Mouse (Mus musculus): ENCODE measurements around the gene Mast3. TPM values are rescaled to one million over a fixed set of nuclear protein-coding genes. Genes with fewer than 3 reads are reported as not detected.

Gene Mast3
- polyA plus RNA-seq, 1 experiment from 2014 or later = 9.4 TPM

GRCm38 (mm10) chr8:70840590-70840989 lies 35.7 kb upstream of the Mast3 start:
- no peaks in the 10 kb centered on the region for H3K9me3 ChIP-seq (ENCODE audit: control insufficient read depth, low read length)
- H3K36me3 ChIP-seq (ENCODE audit: control insufficient read depth, insufficient read depth, low read length) = 0 out of 2 replicates have a peak, but pooled peaks cover 6% of the 10 kb centered on the region
- H3K4me2 ChIP-seq (ENCODE audit: low read length) = no peak overlapping the region
- no peak for ATAC-seq (ENCODE audit: insufficient number of reproducible peaks, insufficient read depth, low FRiP score, low read depth)
- peaks cover 15% of the 10 kb centered on the region for H3K27me3 ChIP-seq (ENCODE audit: control insufficient read depth, insufficient read depth, low read length)
- no peak overlapping the region for H3K4me3 ChIP-seq (ENCODE audit: control insufficient read depth in 1 of 2, insufficient read depth in 1 of 2, low read depth in 1 of 2, low read length in 2 of 2)
- no peak overlapping the region for H3K27ac ChIP-seq (replicated peaks in 1 of 2; ENCODE audit: control insufficient read depth in 1 of 2, insufficient read depth in 1 of 2, low read depth in 2 of 2, low read length in 2 of 2)
- H3K4me1 ChIP-seq (ENCODE audit: control insufficient read depth in 2 of 2, insufficient read depth in 2 of 2, low read length in 2 of 2) = peaks cover 5 to 7% of the 10 kb centered on the region in 2 experiments; a peak in 3 of 4 replicates
- H3K9ac ChIP-seq (ENCODE audit: low read length) = no peak overlapping the region
- WGBS = 55% methylated on average over 10 of the region's 10 CpGs

- Histone ChIP-seq H3K36me3 (ENCODE audit: control insufficient read depth, insufficient read depth, low read length) (peaks cover 13% of the 10 kb centered on the region; the same call in 1 of the 2 replicates), H3K27me3 (ENCODE audit: control insufficient read depth, insufficient read depth, low read length) (peaks cover 15% of the 10 kb centered on the region), H3K9me3 (ENCODE audit: control insufficient read depth, low read length) (no peaks in the 10 kb centered on the region), H3K4me3 (ENCODE audit: control insufficient read depth in 1 of 2, insufficient read depth in 1 of 2, low read depth in 1 of 2, low read length in 2 of 2) (peak within 1 kb of the TSS; percentile 65 to 68), H3K9ac (ENCODE audit: low read length) (peak within 1 kb of the TSS; percentile 79), H3K4me2 (ENCODE audit: low read length) (peak within 1 kb of the TSS; percentile 90), H3K27ac (replicated peaks in 1 of 2; ENCODE audit: control insufficient read depth in 1 of 2, insufficient read depth in 1 of 2, low read depth in 2 of 2, low read length in 2 of 2) (peak within 1 kb of the TSS; percentile 69 to 82), H3K4me1 (ENCODE audit: control insufficient read depth in 2 of 2, insufficient read depth in 2 of 2, low read length in 2 of 2) (peaks cover 5 to 7% of the 10 kb centered on the region in 2 experiments; a peak in 3 of 4 replicates)
- ATAC-seq (ENCODE audit: insufficient number of reproducible peaks, insufficient read depth, low FRiP score, low read depth) = peak; percentile 96
- 2% methylated on average over 55 of the region's 55 CpGs for WGBS
These were observed 34.8 kb upstream of the Mast3 start, which contains the start of gene Arrdc2 for GRCm38 (mm10) chr8:70839408-70840351. Gene Arrdc2, minus strand, starts transcription at chr8:70839720.

- Histone ChIP-seq H3K4me2 (ENCODE audit: low read length) (peak overlapping the region; percentile 90), H3K27ac (replicated peaks in 1 of 2; ENCODE audit: control insufficient read depth in 1 of 2, insufficient read depth in 1 of 2, low read depth in 2 of 2, low read length in 2 of 2) (peak overlapping the region; percentile 69 to 82), H3K36me3 (ENCODE audit: control insufficient read depth, insufficient read depth, low read length) (peaks cover 13% of the 10 kb centered on the region; the same call in 1 of the 2 replicates), H3K9ac (ENCODE audit: low read length) (peak overlapping the region; percentile 79), H3K9me3 (ENCODE audit: control insufficient read depth, low read length) (no peaks in the 10 kb centered on the region), H3K27me3 (ENCODE audit: control insufficient read depth, insufficient read depth, low read length) (peaks cover 15% of the 10 kb centered on the region), H3K4me3 (ENCODE audit: control insufficient read depth in 1 of 2, insufficient read depth in 1 of 2, low read depth in 1 of 2, low read length in 2 of 2) (peak overlapping the region; percentile 65 to 68), H3K4me1 (ENCODE audit: control insufficient read depth in 2 of 2, insufficient read depth in 2 of 2, low read length in 2 of 2) (peaks cover 5 to 9% of the 10 kb centered on the region in 2 experiments)
- ATAC-seq (ENCODE audit: insufficient number of reproducible peaks, insufficient read depth, low FRiP score, low read depth) = peak; percentile 23
- 3% methylated on average over 66 of the region's 66 CpGs for WGBS
These were observed 34.0 kb upstream of the Mast3 start for GRCm38 (mm10) chr8:70838654-70839407.

GRCm38 (mm10) chr8:70836666-70837065 lies 31.8 kb upstream of the Mast3 start:
- H3K27me3 ChIP-seq (ENCODE audit: control insufficient read depth, insufficient read depth, low read length) = peaks cover 3% of the 10 kb centered on the region
- H3K27ac ChIP-seq (replicated peaks in 1 of 2; ENCODE audit: control insufficient read depth in 1 of 2, insufficient read depth in 1 of 2, low read depth in 2 of 2, low read length in 2 of 2) = no peak overlapping the region
- H3K4me2 ChIP-seq (ENCODE audit: low read length) = no peak overlapping the region
- H3K9ac ChIP-seq (ENCODE audit: low read length) = no peak overlapping the region
- no peak for ATAC-seq (ENCODE audit: insufficient number of reproducible peaks, insufficient read depth, low FRiP score, low read depth)
- H3K4me1 ChIP-seq (ENCODE audit: control insufficient read depth in 2 of 2, insufficient read depth in 2 of 2, low read length in 2 of 2) = peaks cover 11 to 15% of the 10 kb centered on the region in 2 experiments
- peaks cover 13% of the 10 kb centered on the region; the same call in 1 of the 2 replicates for H3K36me3 ChIP-seq (ENCODE audit: control insufficient read depth, insufficient read depth, low read length)
- no peaks in the 10 kb centered on the region for H3K9me3 ChIP-seq (ENCODE audit: control insufficient read depth, low read length)
- H3K4me3 ChIP-seq (ENCODE audit: control insufficient read depth in 1 of 2, insufficient read depth in 1 of 2, low read depth in 1 of 2, low read length in 2 of 2) = no peak overlapping the region
- 85% methylated on average over 12 of the region's 12 CpGs for WGBS

- no peaks in the 10 kb centered on the region for H3K9me3 ChIP-seq (ENCODE audit: control insufficient read depth, low read length)
- 97% methylated on average over 3 of the region's 3 CpGs for WGBS
- H3K36me3 ChIP-seq (ENCODE audit: control insufficient read depth, insufficient read depth, low read length) = peaks cover 13% of the 10 kb centered on the region; the same call in 1 of the 2 replicates
- H3K4me1 ChIP-seq (ENCODE audit: control insufficient read depth in 2 of 2, insufficient read depth in 2 of 2, low read length in 2 of 2) = peaks cover 8 to 10% of the 10 kb centered on the region in 2 experiments
- H3K9ac ChIP-seq (ENCODE audit: low read length) = no peak overlapping the region
- no peaks in the 10 kb centered on the region for H3K27me3 ChIP-seq (ENCODE audit: control insufficient read depth, insufficient read depth, low read length)
- H3K4me2 ChIP-seq (ENCODE audit: low read length) = no peak overlapping the region
- H3K4me3 ChIP-seq (ENCODE audit: control insufficient read depth in 1 of 2, insufficient read depth in 1 of 2, low read depth in 1 of 2, low read length in 2 of 2) = no peak overlapping the region
- no peak overlapping the region for H3K27ac ChIP-seq (replicated peaks in 1 of 2; ENCODE audit: control insufficient read depth in 1 of 2, insufficient read depth in 1 of 2, low read depth in 2 of 2, low read length in 2 of 2)
- ATAC-seq (ENCODE audit: insufficient number of reproducible peaks, insufficient read depth, low FRiP score, low read depth) = no peak
These were observed 29.2 kb upstream of the Mast3 start for GRCm38 (mm10) chr8:70834071-70834470.

GRCm38 (mm10) chr8:70833520-70833919 lies 28.7 kb upstream of the Mast3 start:
- WGBS = 31% methylated on average over 15 of the region's 15 CpGs
- peaks cover 13% of the 10 kb centered on the region; the same call in 1 of the 2 replicates for H3K36me3 ChIP-seq (ENCODE audit: control insufficient read depth, insufficient read depth, low read length)
- H3K4me2 ChIP-seq (ENCODE audit: low read length) = no peak overlapping the region; the same call in 1 of the 2 replicates
- H3K9me3 ChIP-seq (ENCODE audit: control insufficient read depth, low read length) = no peaks in the 10 kb centered on the region
- H3K4me3 ChIP-seq (ENCODE audit: control insufficient read depth in 1 of 2, insufficient read depth in 1 of 2, low read depth in 1 of 2, low read length in 2 of 2) = no peak overlapping the region
- peaks cover 6 to 9% of the 10 kb centered on the region in 2 experiments for H3K4me1 ChIP-seq (ENCODE audit: control insufficient read depth in 2 of 2, insufficient read depth in 2 of 2, low read length in 2 of 2)
- no peak for ATAC-seq (ENCODE audit: insufficient number of reproducible peaks, insufficient read depth, low FRiP score, low read depth)
- H3K27me3 ChIP-seq (ENCODE audit: control insufficient read depth, insufficient read depth, low read length) = no peaks in the 10 kb centered on the region
- 0 out of 2 replicates have a peak overlapping the region, but pooled peaks have one; percentile 17 for H3K9ac ChIP-seq (ENCODE audit: low read length)
- no peak overlapping the region for H3K27ac ChIP-seq (replicated peaks in 1 of 2; ENCODE audit: control insufficient read depth in 1 of 2, insufficient read depth in 1 of 2, low read depth in 2 of 2, low read length in 2 of 2)

- H3K4me3 ChIP-seq (ENCODE audit: control insufficient read depth in 1 of 2, insufficient read depth in 1 of 2, low read depth in 1 of 2, low read length in 2 of 2) = no peak overlapping the region
- H3K9ac ChIP-seq (ENCODE audit: low read length) = no peak overlapping the region
- H3K4me1 ChIP-seq (ENCODE audit: control insufficient read depth in 2 of 2, insufficient read depth in 2 of 2, low read length in 2 of 2) = peaks cover 5 to 7% of the 10 kb centered on the region in 2 experiments; a peak in 2 of 4 replicates
- WGBS = 53% methylated on average over 9 of the region's 9 CpGs
- no peak overlapping the region; the same call in 1 of the 2 replicates for H3K4me2 ChIP-seq (ENCODE audit: low read length)
- no peaks in the 10 kb centered on the region for H3K9me3 ChIP-seq (ENCODE audit: control insufficient read depth, low read length)
- no peak overlapping the region for H3K27ac ChIP-seq (replicated peaks in 1 of 2; ENCODE audit: control insufficient read depth in 1 of 2, insufficient read depth in 1 of 2, low read depth in 2 of 2, low read length in 2 of 2)
- peaks cover 13% of the 10 kb centered on the region; the same call in 1 of the 2 replicates for H3K36me3 ChIP-seq (ENCODE audit: control insufficient read depth, insufficient read depth, low read length)
- no peak for ATAC-seq (ENCODE audit: insufficient number of reproducible peaks, insufficient read depth, low FRiP score, low read depth)
- no peaks in the 10 kb centered on the region for H3K27me3 ChIP-seq (ENCODE audit: control insufficient read depth, insufficient read depth, low read length)
These were observed 28.2 kb upstream of the Mast3 start for GRCm38 (mm10) chr8:70833018-70833482.
